Mouse (Mus musculus): ENCODE data around the gene Ror1. TPM values are rescaled to one million over a fixed set of nuclear protein-coding genes. Genes with fewer than 3 reads are reported as not detected.

Ror1 gene
- total RNA-seq, 2 experiments from 2014 or later = 1.7 to 2.0 TPM

DNA sequence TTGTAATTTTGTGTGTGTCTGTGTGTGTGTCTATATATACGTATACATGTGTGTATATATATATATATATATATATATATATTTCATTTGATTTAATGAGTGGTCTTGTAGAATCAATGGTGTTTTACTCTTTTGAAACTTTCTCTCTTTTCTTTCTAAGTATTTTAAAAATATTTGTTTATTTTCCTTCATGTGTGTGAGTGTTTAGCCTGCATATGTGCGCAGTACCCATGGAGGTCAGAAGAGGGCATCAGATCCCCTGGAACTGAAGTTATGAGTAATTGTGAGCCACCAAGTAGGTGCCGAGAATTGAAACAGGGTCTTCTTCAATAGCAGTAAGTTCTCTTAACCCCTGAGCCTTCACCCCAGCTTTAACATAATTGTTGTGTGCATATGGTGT, 20.8 kb downstream of the Ror1 start:
- DNase-seq (ENCODE audit: low spot score in 2 of 2) = no peak

DNA sequence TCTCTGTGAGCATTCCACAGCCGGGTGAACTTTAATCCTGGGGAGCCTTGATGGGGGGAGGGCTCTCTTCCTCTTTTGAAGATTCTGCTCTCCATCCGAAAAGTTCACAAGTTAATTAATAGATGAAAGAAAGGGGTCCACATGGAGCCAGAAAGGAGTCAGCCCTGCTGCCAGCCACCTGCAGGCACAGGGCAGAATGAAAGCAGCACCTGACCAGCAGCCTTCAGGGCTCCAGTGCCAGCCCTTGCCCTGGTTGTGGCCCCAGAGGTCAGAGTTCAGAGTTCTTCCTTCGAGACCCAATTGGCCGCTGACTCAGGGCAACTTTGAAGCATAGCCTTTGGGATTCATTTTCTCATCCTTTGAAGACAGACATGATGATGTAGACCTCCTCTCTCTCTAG, 23.1 kb downstream of the Ror1 start:
- no peak for DNase-seq (ENCODE audit: low spot score in 2 of 2)

DNA sequence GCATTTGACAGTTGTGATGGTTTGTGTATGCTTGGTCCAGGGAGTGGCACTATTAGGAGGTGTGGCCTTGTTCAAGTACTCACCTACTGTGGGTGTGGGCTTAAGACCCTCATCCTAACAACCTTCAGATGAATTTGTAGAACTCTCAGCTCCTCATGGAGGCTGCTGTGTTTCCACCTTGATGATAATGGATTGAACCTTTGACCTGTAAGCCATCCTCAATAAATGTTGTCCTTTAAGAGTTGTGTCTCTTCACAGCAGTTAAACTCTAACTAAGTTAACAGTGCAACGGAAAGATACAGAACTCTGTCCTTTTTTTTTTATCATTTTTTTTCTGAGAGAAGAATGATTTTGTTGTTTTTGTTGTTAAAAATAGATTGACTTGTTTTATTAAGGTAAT, 23.8 kb downstream of the Ror1 start:
- no peak for DNase-seq (ENCODE audit: low spot score in 2 of 2)

DNA sequence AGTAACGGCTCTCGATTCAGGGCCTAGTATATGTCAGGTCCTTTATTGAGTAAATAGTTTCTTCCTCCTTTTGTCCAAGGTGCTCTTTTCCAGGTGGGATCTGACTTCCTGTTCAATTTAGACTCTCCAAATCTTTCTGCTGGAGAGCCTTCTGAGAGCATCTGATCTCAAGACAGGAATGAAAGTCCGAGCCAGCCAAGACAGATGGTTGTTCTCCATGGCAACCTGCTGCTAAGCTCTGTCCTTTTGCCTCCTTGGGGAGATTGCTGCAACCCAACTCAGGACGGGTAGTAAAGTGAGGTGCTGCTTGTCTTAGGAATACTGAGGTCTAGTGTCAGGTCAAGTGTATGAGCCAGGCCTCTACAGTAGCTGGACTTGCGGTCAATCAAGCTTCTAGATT, 25.0 kb downstream of the Ror1 start:
- no peak for DNase-seq (ENCODE audit: low spot score in 2 of 2)

DNA sequence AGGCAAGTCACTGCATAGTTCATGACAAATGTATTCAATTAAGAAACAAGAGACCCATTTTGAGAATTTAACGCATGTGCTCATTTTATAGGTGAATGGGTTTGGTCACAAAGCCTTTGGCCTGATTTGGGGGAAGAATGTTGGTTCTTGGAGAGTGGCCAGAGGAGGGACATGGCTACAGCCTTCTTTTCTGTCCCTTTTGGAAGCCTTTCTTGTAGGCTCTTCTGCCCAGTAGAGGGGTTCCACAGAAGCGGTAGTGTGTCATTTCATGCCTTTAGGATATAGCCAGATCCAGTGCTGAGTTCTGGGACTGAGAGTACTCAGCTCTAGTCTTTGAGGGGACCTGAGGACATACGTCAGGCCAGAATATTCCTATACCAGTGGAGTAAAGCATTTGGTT, 26.8 kb downstream of the Ror1 start:
- DNase-seq (ENCODE audit: low spot score in 2 of 2) = no peak

DNA sequence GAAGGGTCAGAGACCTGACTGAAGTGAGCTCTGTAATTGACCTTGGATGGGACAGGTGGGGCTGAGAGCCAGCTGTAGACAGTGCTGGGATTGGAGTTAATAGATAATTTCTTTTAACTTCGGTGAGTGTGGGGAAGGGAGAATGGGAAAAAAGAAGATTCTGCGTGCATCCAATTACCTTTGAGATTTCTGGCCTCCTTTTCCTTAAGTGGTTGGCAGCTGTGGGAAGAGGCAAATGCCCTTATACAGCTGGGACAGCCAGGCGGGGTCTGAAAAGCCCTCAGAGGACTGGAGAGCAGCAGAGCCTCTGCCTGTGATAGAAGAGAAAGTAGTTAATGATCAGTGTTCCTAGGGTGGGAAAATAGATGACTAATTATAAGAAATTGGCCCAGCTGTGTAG, 27.9 kb downstream of the Ror1 start:
- no peak for DNase-seq (ENCODE audit: low spot score in 2 of 2)

DNA sequence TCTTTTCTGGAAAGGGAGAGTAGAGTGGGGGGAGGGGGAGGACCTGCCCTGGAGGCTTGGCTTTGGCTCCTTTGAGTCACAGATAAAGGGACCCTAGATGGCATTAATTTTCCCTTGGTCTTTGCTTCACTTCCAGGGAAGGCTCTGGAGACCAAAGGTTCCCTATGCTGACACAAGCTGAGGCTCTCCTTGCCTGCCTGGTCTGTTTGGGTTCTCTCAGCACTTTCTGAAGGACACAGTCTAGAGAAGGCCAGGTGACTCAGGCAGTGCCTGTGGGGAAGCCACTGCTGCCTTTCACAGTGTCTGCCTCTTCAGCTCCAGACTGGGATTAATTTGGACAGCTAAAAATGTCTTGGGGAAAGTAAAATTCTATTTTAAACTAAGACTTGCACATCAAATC, 28.5 kb downstream of the Ror1 start:
- no peak for DNase-seq (ENCODE audit: low spot score in 2 of 2)

DNA sequence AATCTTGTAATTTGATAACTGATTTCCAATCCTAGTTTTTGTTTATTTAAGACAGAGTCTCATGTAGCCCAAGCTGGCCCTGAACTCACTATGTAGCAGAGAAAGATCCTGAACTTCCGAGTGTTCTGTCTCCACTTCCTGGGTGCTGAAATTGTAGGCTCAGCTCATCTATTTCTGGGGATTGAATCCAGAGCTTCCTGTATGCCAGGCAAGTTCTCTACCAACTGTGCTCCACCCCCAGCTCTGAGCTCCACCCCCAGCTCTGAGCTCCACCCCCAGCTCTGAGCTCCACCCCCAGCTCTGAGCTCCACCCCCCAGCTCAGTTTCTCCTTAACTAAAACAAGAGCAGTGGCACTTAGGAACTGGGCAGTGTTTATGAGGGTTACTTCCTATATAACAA, 29.3 kb downstream of the Ror1 start:
- DNase-seq (ENCODE audit: low spot score in 2 of 2) = no peak

DNA sequence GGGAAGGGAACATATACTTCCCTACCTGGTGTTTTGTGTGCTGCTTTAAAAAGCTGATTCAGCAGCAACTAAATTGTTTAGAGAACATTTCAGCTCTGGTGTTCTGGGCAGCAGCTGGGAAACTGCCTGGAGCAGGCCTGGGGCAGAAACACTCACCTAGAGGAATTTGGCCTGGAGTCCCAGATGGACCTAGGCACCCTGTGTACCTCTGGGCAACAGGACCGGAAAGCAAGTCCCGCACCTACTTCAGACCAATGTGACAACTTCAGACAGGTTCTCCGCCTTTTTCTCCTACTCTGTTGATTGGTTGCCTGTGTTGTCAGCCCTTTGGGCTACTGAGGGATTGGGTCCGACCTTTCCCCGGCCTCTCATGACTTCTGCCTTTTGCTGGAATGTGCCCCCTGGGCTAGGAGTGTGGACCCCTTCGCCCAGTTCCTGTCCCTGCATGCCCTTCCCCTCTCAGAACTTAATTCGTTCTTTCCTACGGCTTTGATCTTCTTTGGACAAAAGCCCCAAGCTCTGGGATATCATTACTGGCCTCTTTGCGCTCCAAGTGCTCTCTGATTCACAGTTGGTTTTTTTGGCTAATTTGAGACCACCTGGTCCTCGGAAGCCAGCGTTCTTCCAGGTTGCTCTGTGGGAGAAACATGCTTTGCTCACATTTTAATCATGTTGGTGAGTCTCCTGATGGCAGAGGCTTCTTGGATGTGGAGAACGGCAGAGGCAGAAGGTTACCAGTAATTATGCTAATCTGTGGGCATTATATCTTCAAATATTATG, 31.1 kb downstream of the Ror1 start:
- no peak for DNase-seq (ENCODE audit: low spot score in 2 of 2)

DNA sequence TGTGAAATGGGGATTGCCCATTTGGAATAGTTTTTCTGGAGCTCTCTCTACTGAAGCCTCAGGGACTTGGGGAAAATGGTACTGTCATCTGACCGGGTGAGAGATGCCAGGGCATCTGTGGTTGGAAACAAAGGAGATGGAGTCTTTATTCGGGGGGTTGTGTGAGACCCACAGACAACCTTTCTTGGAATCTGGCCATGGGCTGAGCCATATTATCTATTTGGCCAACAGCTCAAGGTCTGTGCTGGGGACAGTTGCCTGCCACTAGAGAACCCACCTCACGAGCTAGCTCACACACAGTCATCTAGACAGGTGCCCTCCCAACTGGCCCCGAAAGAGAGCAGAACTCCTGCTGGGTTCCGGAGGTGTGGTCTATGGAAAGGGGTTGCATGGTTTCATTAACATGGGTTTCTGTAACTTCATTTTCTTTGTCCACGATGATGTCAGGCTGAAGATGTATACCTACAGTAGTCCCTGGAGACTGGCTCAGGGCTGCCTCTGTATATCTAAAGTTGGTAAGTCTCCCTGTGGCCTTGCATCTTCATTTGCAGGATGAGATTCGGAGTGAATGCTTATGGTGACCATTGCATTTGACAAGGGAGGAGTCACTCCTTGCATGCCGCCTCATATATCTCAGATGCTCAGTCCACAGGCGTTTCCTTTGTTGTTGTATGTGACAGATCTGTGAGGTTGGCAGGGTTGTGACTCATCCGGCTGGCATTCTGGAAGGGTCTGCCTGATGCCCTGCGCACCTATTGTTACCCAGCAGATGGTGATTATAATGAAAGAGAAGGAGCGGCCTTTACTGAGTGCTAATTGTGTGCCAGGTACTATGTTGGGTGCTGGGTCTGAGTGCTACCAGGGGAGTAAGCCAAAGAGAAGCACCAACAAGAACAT, 32.7 kb downstream of the Ror1 start:
- no peak for DNase-seq (ENCODE audit: low spot score in 2 of 2)

DNA sequence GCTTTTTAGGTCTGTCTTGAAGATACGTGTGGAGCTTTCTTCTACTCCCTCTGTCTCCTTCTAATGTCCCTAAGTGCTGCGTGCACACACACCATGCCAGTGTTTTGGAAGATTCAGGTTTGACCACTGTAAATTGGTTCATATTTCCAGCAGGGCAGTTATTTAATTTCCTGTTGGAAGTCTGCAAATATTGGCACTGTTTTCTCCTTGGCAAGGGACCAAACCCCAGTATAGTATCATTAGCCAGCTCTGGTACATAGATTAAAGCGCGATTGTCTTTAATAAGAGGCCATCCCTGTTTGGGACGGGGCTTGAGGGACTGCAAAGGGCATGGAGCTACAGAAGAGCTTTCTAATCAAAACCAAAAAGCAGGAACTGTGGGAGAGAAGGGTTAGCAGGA, 33.6 kb downstream of the Ror1 start:
- DNase-seq (ENCODE audit: low spot score in 2 of 2) = no peak

DNA sequence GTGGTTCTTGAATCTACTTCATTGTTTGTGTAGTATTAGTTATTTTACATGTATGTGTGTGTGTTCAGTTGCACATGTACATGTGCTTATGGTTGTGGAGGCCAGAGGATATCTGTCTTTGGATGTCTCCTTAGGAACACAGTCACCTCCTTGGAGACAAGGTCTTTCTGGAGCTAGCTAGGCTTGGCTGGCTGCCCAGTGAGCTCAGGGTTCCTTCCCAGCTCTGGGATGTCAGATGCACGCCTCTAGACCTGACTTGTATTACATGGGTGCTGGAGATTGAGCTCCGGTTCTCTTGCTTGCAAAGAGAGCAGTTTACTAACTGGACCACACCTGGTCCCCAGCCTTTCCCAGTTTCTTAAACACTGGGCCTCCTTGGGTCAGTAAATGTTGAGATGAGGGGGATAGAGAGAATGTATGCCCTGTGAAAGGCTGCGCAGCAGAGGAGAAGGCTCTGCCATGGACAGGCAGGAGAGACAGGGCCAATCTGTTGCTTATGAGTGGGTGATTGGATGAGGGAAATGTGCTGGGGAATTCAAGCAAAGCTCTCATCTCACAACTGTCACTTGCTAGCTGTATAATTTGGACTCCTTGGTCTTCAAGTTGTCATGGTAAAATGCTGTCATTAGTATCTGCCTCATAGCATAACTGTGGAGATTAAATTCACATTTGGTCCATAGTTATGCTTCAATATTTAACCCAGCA, 35.3 kb downstream of the Ror1 start:
- no peak for DNase-seq (ENCODE audit: low spot score in 2 of 2)

DNA sequence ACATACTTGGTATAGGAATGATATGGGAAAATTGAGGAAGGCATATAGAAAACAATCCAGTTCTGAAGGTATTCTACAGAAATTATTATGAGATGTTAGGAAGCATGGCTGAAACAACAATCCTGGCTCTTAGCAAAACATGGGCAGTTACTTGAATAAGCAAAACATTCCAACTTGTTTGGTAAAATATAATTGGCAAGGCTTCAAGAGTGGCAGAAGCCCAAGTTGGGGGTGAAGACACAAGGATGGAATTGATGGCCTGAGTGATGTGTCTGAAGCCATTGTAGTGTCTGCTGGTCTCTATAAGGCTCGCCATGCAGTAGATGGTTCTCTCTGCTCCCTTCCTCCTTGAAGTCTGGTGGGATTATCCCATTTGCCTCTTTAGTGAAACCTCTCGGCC, 35.9 kb downstream of the Ror1 start:
- DNase-seq (ENCODE audit: low spot score in 2 of 2) = no peak

DNA sequence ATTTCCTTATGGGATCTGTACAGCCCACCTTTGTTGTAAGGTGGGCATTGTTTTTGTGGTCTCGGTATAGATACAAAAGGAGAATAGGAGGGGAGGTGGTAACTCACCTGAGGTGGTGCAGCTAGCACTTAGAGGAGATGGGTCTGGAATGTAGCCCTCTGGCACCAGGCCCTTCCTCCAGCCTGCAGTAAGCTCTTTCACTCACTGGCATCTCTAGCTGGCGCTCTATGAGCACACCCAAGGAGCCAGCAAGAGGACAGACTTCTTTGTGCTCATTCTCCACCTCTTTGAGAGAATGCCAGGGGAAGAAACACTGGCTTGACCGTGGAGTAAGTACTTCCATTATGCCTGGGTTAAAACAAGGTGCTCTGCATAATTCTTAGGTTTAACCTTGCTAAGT, 36.7 kb downstream of the Ror1 start:
- DNase-seq (ENCODE audit: low spot score in 2 of 2) = no peak

DNA sequence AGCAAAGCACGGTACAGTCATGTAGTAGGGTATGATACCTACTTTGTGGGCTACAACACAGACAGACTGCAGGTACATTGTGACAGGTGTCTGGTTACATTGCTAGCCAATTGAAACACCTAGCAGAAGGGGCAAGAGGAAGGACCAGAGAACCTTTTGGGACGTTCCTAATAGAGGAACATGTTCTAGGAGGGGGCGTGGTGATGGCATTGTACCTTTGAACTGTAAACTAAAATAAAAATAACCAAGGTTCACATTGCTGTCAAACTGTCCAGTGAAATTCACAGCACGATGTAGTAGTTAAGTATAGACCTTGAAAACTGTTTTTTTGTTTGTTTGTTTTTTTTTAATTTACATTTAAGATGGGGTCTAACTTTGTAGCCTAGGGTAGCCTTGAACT, 40.5 kb downstream of the Ror1 start:
- DNase-seq (ENCODE audit: low spot score in 2 of 2) = no peak

DNA sequence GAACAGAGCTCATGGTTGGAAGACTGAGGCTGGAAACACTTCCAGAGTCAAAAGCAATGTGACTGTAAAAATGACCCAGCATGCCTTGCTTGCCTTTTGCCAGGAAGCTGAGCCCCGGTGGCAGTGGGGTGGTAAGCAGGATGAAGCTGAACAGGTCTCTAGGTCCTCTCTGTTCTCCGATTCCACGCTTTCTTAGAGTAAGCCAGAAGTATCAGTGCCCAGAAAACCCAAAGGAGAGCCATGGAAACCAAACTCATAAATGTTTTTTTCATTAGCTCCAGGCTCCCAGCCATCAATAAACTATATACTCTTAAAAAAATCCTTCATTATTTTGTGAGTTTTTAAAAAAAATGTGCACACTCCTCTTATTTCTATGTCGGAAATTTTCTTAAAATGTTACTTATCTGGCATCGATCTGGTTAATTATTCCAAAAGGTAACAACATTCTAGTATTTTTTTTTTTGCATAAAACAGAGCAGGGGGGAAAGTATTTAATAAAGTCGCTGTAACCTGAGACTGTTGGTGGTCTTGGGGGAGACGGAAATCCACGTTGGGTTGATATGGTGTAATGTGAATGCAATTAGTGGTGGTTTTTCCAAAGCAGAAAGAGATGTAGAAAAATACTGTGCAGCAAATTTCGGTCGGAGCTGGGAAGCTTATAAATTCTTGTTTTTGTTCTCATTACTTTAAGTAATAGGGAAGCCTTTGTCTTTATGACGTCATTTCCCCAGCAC, 41.7 kb downstream of the Ror1 start:
- DNase-seq (ENCODE audit: low spot score in 2 of 2) = no peak

DNA sequence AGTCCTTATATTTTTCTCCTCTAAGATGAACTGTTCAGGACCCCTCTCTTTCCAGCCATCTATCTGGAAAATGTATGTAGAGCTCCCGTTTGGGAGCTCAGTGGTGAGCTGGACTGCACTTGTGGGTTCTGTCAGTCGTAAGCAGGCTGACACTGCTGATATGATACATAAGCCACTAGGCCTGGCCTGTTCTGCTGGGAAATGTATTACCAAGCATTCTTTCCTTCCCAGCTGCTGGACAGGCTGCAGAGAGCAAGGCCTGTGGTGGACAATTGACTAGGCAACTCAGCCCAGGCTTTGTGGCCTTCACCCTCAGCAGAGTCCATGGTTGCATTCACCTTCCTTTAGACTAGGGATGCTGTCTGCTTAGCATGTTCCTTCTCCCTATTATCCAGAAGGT, 46.0 kb downstream of the Ror1 start:
- DNase-seq (ENCODE audit: low spot score in 2 of 2) = no peak

DNA sequence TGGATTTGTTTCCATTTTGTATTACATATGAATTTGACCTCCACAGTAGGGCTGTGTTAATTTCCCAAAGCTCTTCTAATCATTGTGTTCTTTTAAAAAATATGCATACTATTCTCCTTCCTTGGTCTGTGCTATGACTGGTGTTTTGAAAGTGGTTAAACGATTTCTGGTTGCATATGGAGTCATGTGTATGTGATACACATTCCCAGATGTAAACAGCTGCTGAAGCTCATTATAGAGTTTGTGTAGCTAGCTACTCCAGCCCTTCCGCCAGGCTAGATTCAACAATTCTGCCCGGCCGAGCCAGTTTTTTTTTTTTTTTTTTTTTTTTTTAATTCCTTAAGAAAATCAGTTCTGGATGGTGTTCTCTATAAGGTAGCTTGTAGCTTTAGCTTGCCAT, 49.2 kb downstream of the Ror1 start:
- no peak for DNase-seq (ENCODE audit: low spot score in 2 of 2)

DNA sequence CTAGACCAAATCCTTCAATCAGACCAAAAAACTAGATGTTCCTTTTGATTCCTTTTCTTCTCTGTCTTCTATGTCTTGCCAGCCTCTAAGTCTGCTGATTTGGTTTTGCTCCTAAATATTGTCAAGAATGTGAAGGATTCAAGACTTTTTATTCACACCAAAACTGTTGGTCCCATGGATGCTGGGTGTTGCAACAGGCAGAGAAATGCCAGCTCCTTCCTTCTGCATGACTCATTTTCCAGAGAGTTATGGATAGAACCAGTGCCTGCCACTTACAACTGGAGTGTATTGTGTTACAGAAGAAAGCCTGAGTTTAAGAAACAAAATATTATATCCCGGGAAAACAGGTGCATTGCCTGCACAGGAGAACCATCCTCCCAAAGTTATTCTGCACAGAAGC, 55.2 kb downstream of the Ror1 start:
- DNase-seq (ENCODE audit: low spot score in 2 of 2) = no peak

DNA sequence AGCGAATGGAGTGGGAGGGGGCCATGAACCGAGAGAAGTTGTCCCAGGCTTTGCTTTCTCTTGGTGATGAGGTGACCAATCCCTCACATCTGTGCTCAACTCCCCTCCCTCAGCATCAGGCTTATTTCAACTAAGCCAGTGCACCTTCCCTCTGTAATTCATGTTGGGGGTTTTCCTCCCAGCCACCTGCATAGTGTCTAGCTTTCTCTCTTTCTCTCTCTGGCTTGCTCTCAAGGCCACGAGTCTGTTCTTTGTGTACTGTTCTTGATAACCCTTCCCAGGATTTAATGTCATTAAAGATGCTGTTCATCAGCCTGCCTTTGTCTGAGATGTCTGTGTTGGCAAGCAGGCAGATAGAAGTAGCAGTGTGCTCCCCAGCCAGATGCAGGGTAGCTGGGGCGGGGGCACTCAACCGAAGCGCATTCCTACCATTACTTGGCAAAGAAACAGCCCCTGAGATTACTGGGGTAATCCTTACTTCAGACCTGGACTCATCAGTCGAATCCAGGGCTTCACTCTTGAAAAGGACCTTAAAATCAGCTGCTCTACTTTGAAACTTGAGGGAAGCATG, 59.1 kb downstream of the Ror1 start:
- DNase-seq (ENCODE audit: low spot score in 2 of 2) = no peak

DNA sequence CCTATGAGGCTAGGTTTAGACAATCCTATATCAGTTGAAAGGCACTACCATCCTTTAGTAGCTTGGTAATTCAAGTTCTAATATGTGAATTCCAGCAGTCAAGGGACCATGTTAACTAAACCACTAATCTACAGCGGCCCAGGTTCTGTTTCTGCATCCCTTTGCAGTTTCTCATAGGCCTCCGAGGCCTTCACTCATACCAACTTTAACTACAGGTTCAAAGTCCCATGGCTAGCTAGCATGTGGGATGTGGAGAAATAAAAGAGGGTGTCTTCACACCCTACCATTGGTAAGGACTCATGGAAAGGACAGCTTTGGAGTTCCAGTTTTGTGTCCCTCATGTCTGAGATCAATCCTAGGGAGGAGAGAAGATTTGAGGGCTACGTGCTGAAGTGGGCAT, 60.1 kb downstream of the Ror1 start:
- no peak for DNase-seq (ENCODE audit: low spot score in 2 of 2)

All from layer of hippocampus, postnatal 10 days (tissue).